Mouse (Mus musculus) intestine, postnatal 0 days (tissue): ENCODE data around the gene Unc93b1. TPM values are rescaled to one million over a fixed set of nuclear protein-coding genes. Genes with fewer than 3 reads are reported as not detected.

ENCODE experiments used
- ATAC-seq: fragments of 200-750 bp; cut with Nextera tagmentation; 2 replicates; pipeline ENCODE4 v1.8.0; 2017; ENCODE audit warnings: mild to moderate bottlenecking, moderate TSS enrichment, moderate library complexity
- H3K27ac ChIP-seq: fragments of 300-500 bp; sonication (generic); 2 replicates; pipeline ENCODE4 v1.5.1; 2014; ENCODE audit warnings: mild to moderate bottlenecking, low read depth, low read length, moderate library complexity
- H3K27me3 ChIP-seq: fragments of 300-500 bp; sonication (generic); replicated peaks from 2 replicates; pipeline ENCODE4 v1.6.1; 2014; ENCODE audit warnings: low read length, mixed read lengths; ENCODE audit not compliant: control insufficient read depth, insufficient read depth
- H3K36me3 ChIP-seq: fragments of 300-500 bp; sonication (generic); 2 replicates; pipeline ENCODE4 v1.6.1; 2014; ENCODE audit warnings: mild to moderate bottlenecking, moderate library complexity; ENCODE audit not compliant: control insufficient read depth, insufficient read depth
- H3K4me1 ChIP-seq: fragments of 300-500 bp; sonication (generic); replicated peaks from 2 replicates; pipeline ENCODE4 v1.6.1; 2014; ENCODE audit warnings: antibody characterized with exemption, low read length, mixed read lengths; ENCODE audit not compliant: control insufficient read depth, insufficient read depth
- H3K4me2 ChIP-seq: fragments of 300-500 bp; sonication (generic); replicated peaks from 2 replicates; pipeline ENCODE4 v1.6.1; 2014; ENCODE audit warnings: low read depth, mild to moderate bottlenecking, moderate library complexity
- H3K4me3 ChIP-seq: fragments of 300-500 bp; sonication (generic); 2 replicates; pipeline ENCODE4 v1.5.1; 2014; ENCODE audit warnings: low read depth, low read length
- H3K9ac ChIP-seq: fragments of 300-500 bp; sonication (generic); 2 replicates; pipeline ENCODE4 v1.6.1; 2014; ENCODE audit warnings: mild to moderate bottlenecking, low read depth, low read length
- H3K9me3 ChIP-seq: fragments of 300-500 bp; sonication (generic); 2 replicates; pipeline ENCODE4 v1.6.1; 2016; ENCODE audit warnings: mixed run types; ENCODE audit not compliant: control insufficient read depth
- CTCF ChIP-seq: sonication (generic); IDR thresholded peaks from 2 replicates; pipeline ENCODE4 v1.5.1; 2016; ENCODE audit warnings: low read depth, mild to moderate bottlenecking, control low read depth, antibody characterized with exemption, moderate library complexity
- WGBS: fragments of 180-500 bp; shearing (Covaris S2); extraction: QIAGEN DNeasy Blood & Tissue Kit; methylation state at CpG from one replicate; pipeline ENCODE4 v1.1.7; 2014; 5-methylcytosine and 5-hydroxymethylcytosine counted together
- polyA plus RNA-seq: library from polyadenylated mRNA; unstranded; fragments of >200 nt; fragmentation: Nextera tagmentation; extraction: Ambion mirVana; gene quantifications from 2 replicates; pipeline ENCODE4 v1.2.1, GENCODE M21; 2015

The Unc93b1 gene
- polyA plus RNA-seq, 1 experiment from 2014 or later: 28.3 TPM

DNA sequence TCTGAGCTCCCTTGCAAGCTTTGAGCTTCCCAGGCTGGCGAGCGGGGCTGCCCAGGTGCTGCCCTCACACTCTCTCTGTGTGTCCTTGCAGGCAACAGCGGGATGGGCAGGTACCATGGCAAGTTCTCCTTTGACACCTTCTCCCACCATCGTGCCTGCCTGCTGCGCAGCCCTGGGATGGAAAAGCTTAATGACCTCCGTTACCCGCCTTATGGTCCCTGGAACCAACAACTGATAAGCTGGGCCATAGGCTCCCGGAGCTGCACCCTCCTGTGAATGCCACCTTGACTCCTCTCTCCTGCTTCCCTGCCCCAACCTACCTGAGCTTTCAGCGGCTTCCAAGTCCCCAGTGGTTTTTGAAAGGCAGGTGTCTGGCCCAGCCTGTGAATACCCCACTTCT is 45.9 kb downstream of the Unc93b1 start:
- H3K4me1 ChIP-seq: peaks cover 3% of the 10 kb centered on the region; the same call in 1 of the 2 replicates
- no peaks in the 10 kb centered on the region for H3K36me3 ChIP-seq
- no peak overlapping the region for H3K4me3 ChIP-seq
- TF ChIP-seq CTCF: no peak
- H3K4me2 ChIP-seq: no peak overlapping the region
- H3K27ac ChIP-seq: no peak overlapping the region
- no peaks in the 10 kb centered on the region for H3K9me3 ChIP-seq
- WGBS: 61% methylated on average over 9 of the region's 9 CpGs
- H3K9ac ChIP-seq: no peak overlapping the region
- ATAC-seq: no peak
- H3K27me3 ChIP-seq: no peaks in the 10 kb centered on the region

DNA sequence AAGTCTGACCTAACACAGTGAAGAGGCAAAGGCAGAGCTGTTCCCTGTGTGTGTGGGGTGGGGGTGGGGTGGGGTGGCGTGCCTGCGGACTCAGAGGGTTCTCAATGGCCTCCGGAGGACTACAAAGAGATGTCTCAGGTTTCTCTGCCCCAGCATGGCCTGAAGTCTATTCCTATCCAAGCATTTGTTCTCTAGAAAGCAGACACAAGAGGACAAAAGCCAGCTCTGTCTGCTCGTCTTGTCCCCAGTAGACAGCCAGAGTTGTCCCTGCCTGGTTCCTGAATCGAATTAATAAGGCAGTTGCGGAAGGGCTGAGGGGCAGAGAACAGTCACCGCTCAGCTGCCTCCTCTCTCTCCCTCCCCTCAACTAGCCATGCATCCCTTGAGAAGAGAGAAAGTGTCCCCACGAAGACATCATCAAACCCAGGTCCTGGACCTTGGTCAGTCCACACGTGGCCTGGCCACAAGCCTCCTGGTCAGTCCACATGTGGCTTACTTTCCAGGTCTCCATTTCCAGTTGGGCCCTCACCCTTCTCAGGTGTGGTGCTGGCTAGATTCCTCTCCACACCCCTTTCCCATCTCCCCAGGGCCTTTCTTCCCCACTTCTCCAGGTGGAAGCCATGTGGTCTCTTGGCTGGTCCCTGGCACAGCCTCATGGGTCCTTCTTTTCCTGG is 48.7 kb downstream of the Unc93b1 start:
- Histone ChIP-seq H3K36me3 (no peaks in the 10 kb centered on the region), H3K27me3 (no peaks in the 10 kb centered on the region), H3K9ac (no peak overlapping the region), H3K27ac (no peak overlapping the region), H3K4me3 (no peak overlapping the region), H3K4me1 (peaks cover 9% of the 10 kb centered on the region; the same call in 1 of the 2 replicates), H3K9me3 (no peaks in the 10 kb centered on the region), H3K4me2 (no peak overlapping the region)
- no peak for TF ChIP-seq CTCF
- 64% methylated on average over 9 of the region's 9 CpGs for WGBS
- no peak for ATAC-seq

GRCm38 (mm10) chr19:3985261-3985681 is 50.3 kb downstream of the Unc93b1 start:
- Histone ChIP-seq H3K27ac (peak overlapping the region; percentile 28; the same call in 1 of the 2 replicates), H3K4me3 (no peak overlapping the region), H3K27me3 (no peaks in the 10 kb centered on the region), H3K9me3 (no peaks in the 10 kb centered on the region), H3K4me1 (peaks cover 9% of the 10 kb centered on the region; the same call in 1 of the 2 replicates), H3K4me2 (no peak overlapping the region), H3K9ac (no peak overlapping the region), H3K36me3 (no peaks in the 10 kb centered on the region)
- ATAC-seq: peak; percentile 29; the same call in 1 of the 2 replicates
- WGBS: 41% methylated on average over 8 of the region's 8 CpGs
- no peak for TF ChIP-seq CTCF

DNA sequence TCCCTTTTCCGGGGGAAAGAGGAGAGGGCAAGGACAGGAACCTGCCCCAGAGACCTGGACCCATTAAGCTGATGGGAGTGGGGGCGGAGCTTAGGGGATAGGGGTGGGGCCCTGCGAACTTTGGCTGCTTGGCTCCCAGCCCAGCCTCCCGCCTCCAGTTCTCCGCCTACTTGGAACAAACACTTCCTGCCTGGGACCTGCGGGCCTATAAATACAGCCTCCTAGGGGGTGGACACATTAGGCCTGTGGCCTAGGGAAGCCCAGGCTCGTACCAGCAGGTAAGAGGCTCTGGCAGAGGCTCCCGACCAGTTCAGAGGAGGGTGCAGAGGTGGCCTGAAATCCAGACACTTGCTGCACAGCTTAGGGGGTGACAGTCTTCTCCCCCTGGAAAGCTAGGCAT is 51.3 kb downstream of the Unc93b1 start, which contains the start of gene Acy3:
TSS of gene Acy3 (plus strand) at position 237 of the 400 bp plus-strand sequence.
- peak; percentile 87 for ATAC-seq
- peak within 1 kb of the TSS; percentile 48 for H3K4me2 ChIP-seq
- H3K27me3 ChIP-seq: no peaks in the 10 kb centered on the region
- peak within 1 kb of the TSS; percentile 8; the same call in 1 of the 2 replicates for H3K9ac ChIP-seq
- peak within 1 kb of the TSS; percentile 22 for H3K27ac ChIP-seq
- no peaks in the 10 kb centered on the region for H3K36me3 ChIP-seq
- H3K9me3 ChIP-seq: no peaks in the 10 kb centered on the region
- H3K4me1 ChIP-seq: peaks cover 9% of the 10 kb centered on the region; the same call in 1 of the 2 replicates
- TF ChIP-seq CTCF: 0 out of 2 replicates have a peak, but pooled peaks have one; percentile 15
- 6% methylated on average over 8 of the region's 8 CpGs for WGBS
- H3K4me3 ChIP-seq: no peak within 1 kb of the TSS

GRCm38 (mm10) chr19:3988066-3988465 is 53.1 kb downstream of the Unc93b1 start:
- TF ChIP-seq CTCF: no peak
- WGBS: 87% methylated on average over 14 of the region's 14 CpGs

DNA sequence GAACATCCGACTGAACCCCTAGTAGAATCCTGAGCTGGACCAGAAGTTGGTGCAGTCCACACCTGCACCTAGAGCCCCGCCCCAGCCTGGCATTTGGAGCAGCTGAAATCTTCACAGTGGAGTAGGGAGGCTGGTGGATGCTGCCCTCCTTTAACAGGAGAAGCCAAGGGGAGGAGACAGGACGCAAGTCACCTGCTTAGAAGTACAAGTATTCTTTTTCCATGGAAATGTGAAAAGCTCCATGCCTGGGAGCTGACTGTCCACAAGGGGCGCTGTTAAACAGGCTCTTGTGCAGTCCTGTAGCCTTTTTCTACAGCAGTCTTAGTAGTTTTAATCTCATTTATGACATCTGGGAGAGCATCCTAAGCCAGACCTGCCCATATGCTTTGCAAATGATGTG is 53.8 kb downstream of the Unc93b1 start:
- no peak overlapping the region for H3K27ac ChIP-seq
- WGBS: 96% methylated on average over 4 of the region's 4 CpGs
- no peaks in the 10 kb centered on the region for H3K9me3 ChIP-seq
- H3K4me2 ChIP-seq: no peak overlapping the region
- H3K4me1 ChIP-seq: peaks cover 17% of the 10 kb centered on the region; the same call in 1 of the 2 replicates
- H3K27me3 ChIP-seq: no peaks in the 10 kb centered on the region
- H3K9ac ChIP-seq: no peak overlapping the region
- no peak overlapping the region for H3K4me3 ChIP-seq
- no peak for ATAC-seq
- peak; percentile 61 for TF ChIP-seq CTCF
- H3K36me3 ChIP-seq: no peaks in the 10 kb centered on the region

More at GRCm38 (mm10) chr19:3988066-3988465, 53.1 kb downstream of the Unc93b1 start:
- Histone ChIP-seq H3K4me2 (no peak overlapping the region), H3K9ac (no peak overlapping the region), H3K27ac (no peak overlapping the region), H3K36me3 (no peaks in the 10 kb centered on the region), H3K9me3 (no peaks in the 10 kb centered on the region), H3K4me1 (peaks cover 13% of the 10 kb centered on the region; the same call in 1 of the 2 replicates), H3K4me3 (no peak overlapping the region), H3K27me3 (no peaks in the 10 kb centered on the region)
- ATAC-seq: no peak
